Mouse (Mus musculus) CD8-positive naive resting alpha-beta T cell, adult 57 days (primary cell): ENCODE measurements around the gene Slc26a1. TPM values are rescaled to one million over a fixed set of nuclear protein-coding genes. Genes with fewer than 3 reads are reported as not detected.

ENCODE experiments used
- total RNA-seq: library from RNA; stranded (reverse); gene quantifications from one replicate; pipeline ENCODE4 v1.2.4, GENCODE M21; 2023

Slc26a1 gene
- total RNA-seq, result not detected

GRCm38 (mm10) chr5:108675251-108675816, at the start of gene Slc26a1:
Gene Slc26a1 (minus strand): TSS chr5:108675569.

GRCm38 (mm10) chr5:108692271-108692670, 16.9 kb upstream of the Slc26a1 start, which contains the start of gene Fgfrl1:
Gene Fgfrl1 (plus strand): TSS chr5:108692382.

GRCm38 (mm10) chr5:108668977-108669936, 6.1 kb downstream of the Slc26a1 start, which contains the start of gene Dgkq:
Gene Dgkq (minus strand): TSS chr5:108669672.

GRCm38 (mm10) chr5:108659698-108660631, 15.4 kb downstream of the Slc26a1 start, which contains the start of gene Idua:
Gene Idua (plus strand): TSS chr5:108660331.

GRCm38 (mm10) chr5:108629634-108630483, 45.5 kb downstream of the Slc26a1 start, which contains the start of the genes Gak and Tmem175:
Gene Gak (minus strand): TSS chr5:108629755.
Gene Tmem175 (plus strand): TSS chr5:108629770.

Other genes starting within 250 kb of the Slc26a1 start
- gene Atp5k, start 241.1 kb downstream of the Slc26a1 start, total RNA-seq, result 67.2 TPM
- gene Mfsd7a, start 226.7 kb downstream of the Slc26a1 start, total RNA-seq, result not detected
- gene Pcgf3, start 214.3 kb downstream of the Slc26a1 start, total RNA-seq, result 33.9 TPM
- gene Cplx1, start 125.5 kb downstream of the Slc26a1 start, total RNA-seq, result not detected
- 156 TPM for gene Gak, start 45.8 kb downstream of the Slc26a1 start, total RNA-seq
- gene Tmem175, start 45.8 kb downstream of the Slc26a1 start, total RNA-seq, result 19.0 TPM
- 33.0 TPM for gene Idua, start 15.2 kb downstream of the Slc26a1 start, total RNA-seq
- gene Dgkq, start 5.9 kb downstream of the Slc26a1 start, total RNA-seq, result 38.9 TPM
- 4.3 TPM for gene Fgfrl1, start 16.8 kb upstream of the Slc26a1 start, total RNA-seq
- not detected for gene Rnf212, start 99.4 kb upstream of the Slc26a1 start, total RNA-seq
- not detected for gene Tmed11, start 119.8 kb upstream of the Slc26a1 start, total RNA-seq
- gene Vmn2r8, start 133.3 kb upstream of the Slc26a1 start, total RNA-seq, result not detected
- gene Vmn2r9, start 177.0 kb upstream of the Slc26a1 start, total RNA-seq, result not detected